Comparison of ENCODE assay signal across 8 mouse cellular contexts in the genomic region with DNA sequence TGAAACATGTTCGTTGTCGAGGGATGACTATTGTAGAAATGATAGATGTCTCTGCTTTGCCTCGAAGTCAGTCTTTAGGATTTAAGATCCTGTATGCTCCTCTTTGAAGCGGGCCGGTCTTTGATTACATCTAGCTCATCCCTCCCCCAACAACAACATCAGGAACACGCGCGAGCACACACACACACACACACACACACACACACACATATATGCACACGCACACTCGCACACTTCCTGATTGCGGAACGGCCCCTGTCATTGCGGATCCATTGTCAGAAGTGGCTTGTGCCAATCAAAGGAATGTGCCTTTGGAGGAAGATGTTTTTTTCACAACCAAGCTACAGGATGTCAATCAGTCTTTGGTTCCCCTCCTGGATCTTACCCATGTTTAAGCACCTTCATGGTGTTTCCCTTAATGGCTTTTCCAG. TPM values are rescaled to one million over a fixed set of nuclear protein-coding genes. Genes with fewer than 3 reads are reported as not detected.
DNase-seq lines count a peak whose midpoint lies in the region; ATAC-seq lines count a peak whose summit lies in the region.

No protein-coding gene starts in this region.

- peak; percentile 18 for DNase-seq in adrenal gland, postnatal 10 days
- no peak for DNase-seq in adrenal gland, postnatal 4 days (ENCODE audit: low spot score in 2 of 2)
- peak; percentile 77 for DNase-seq in CD4-positive helper T cell, adult 2 months (ENCODE audit: low read depth, low spot score)
- DNase-seq in kidney, postnatal 10 days = peak; percentile 23
- DNase-seq in thymus, postnatal 0 days (ENCODE audit: low spot score) = peak; percentile 60
- DNase-seq in ovary, postnatal 10 days (ENCODE audit: low spot score) = no peak

- peak; percentile 16 for ATAC-seq in erythroid progenitor cell, adult 5-6 weeks (replicated peaks; ENCODE audit: low FRiP score, poor library complexity, severe bottlenecking)
- ATAC-seq in megakaryocyte, adult 5-6 weeks (ENCODE audit: poor library complexity, severe bottlenecking) = peak; percentile 56

RNA-seq across cellular contexts. Expression of a gene that starts 1.4 kb away (rescaled TPM):
- total RNA-seq in adrenal gland, postnatal 10 days (2021) = 10 to 100 TPM; 42.8 to 46.6 TPM
- total RNA-seq in adrenal gland, postnatal 4 days (2021) = 10 to 100 TPM; 61.7 to 63.2 TPM
- total RNA-seq in erythroid progenitor cell, adult 5-6 weeks (2015; ENCODE audit: low replicate concordance) = 12.3 and 22.6 TPM in 2 replicates
- 9.0 and 23.0 TPM in 2 replicates for total RNA-seq in erythroid progenitor cell, adult 5-6 weeks (2017; ENCODE audit: low replicate concordance)
- 32.0 and 41.3 TPM in 2 replicates for total RNA-seq in megakaryocyte, adult 5-6 weeks (2015)
- 20.6 and 28.1 TPM in 2 replicates for total RNA-seq in megakaryocyte, adult 5-6 weeks (2017)
- 11.9 and 14.9 TPM in 2 replicates for polyA plus RNA-seq in thymus, postnatal 0 days (2015; fragmentation: Nextera tagmentation; extraction: Ambion mirVana)

RNA-seq across cellular contexts. Expression of a gene that starts 9.6 kb away (rescaled TPM):
- total RNA-seq in adrenal gland, postnatal 10 days (2021) = 1 to 10 TPM in 1 of 2 experiments, under 1 TPM in 1; 0.27 to 1.3 TPM
- total RNA-seq in adrenal gland, postnatal 4 days (2021) = 1 to 10 TPM; 1.2 TPM
- total RNA-seq in erythroid progenitor cell, adult 5-6 weeks (2015; ENCODE audit: low replicate concordance) = 0.42 and 1.8 TPM in 2 replicates
- 0.61 and 2.6 TPM in 2 replicates for total RNA-seq in erythroid progenitor cell, adult 5-6 weeks (2017; ENCODE audit: low replicate concordance)
- total RNA-seq in megakaryocyte, adult 5-6 weeks (2015) = 1.3 and 2.7 TPM in 2 replicates
- total RNA-seq in megakaryocyte, adult 5-6 weeks (2017) = 1.8 and 2.2 TPM in 2 replicates
- 0.36 and 1.0 TPM in 2 replicates for polyA plus RNA-seq in thymus, postnatal 0 days (2015; fragmentation: Nextera tagmentation; extraction: Ambion mirVana)

RNA-seq across cellular contexts. Expression of a gene that starts 47.1 kb away (rescaled TPM):
- 100 to 1,000 TPM; 341 to 361 TPM for total RNA-seq in adrenal gland, postnatal 10 days (2021)
- total RNA-seq in adrenal gland, postnatal 4 days (2021) = 100 to 1,000 TPM; 215 to 226 TPM
- total RNA-seq in erythroid progenitor cell, adult 5-6 weeks (2015; ENCODE audit: low replicate concordance) = 12.3 and 17.6 TPM in 2 replicates
- total RNA-seq in erythroid progenitor cell, adult 5-6 weeks (2017; ENCODE audit: low replicate concordance) = 7.7 and 42.9 TPM in 2 replicates
- total RNA-seq in megakaryocyte, adult 5-6 weeks (2015) = 20.6 and 20.7 TPM in 2 replicates
- 33.9 and 40.9 TPM in 2 replicates for total RNA-seq in megakaryocyte, adult 5-6 weeks (2017)
- 175 and 194 TPM in 2 replicates for polyA plus RNA-seq in thymus, postnatal 0 days (2015; fragmentation: Nextera tagmentation; extraction: Ambion mirVana)

Comparison
In these comparisons a context has a peak if more than half of its experiments do, and no peak if none do; other contexts are left out.
1. DNase-seq: peak in adrenal gland, postnatal 10 days (single experiment), CD4-positive helper T cell, adult 2 months (single experiment), kidney, postnatal 10 days (single experiment) and thymus, postnatal 0 days (single experiment); none in adrenal gland, postnatal 4 days (0 of 2) and ovary, postnatal 10 days (single experiment).
2. RNA of a gene that starts 47.1 kb away (total RNA-seq): 341 to 361 TPM in adrenal gland, postnatal 10 days and 215 to 226 TPM in adrenal gland, postnatal 4 days; 7.7 to 42.9 TPM in erythroid progenitor cell, adult 5-6 weeks and 20.6 to 40.9 TPM in megakaryocyte, adult 5-6 weeks; every median in the first group is over 4 times any median in the second.